Mouse (Mus musculus) midbrain, embryonic 16.5 days (tissue): ENCODE measurements around the gene Mettl25. TPM values are rescaled to one million over a fixed set of nuclear protein-coding genes. Genes with fewer than 3 reads are reported as not detected.

Experiments
- ATAC-seq: fragments of 200-750 bp; cut with Nextera tagmentation; 2 replicates; pipeline ENCODE4 v1.8.0; 2017; ENCODE audit warnings: moderate TSS enrichment
- H3K27ac ChIP-seq: fragments of 300-500 bp; sonication (generic); 2 replicates; pipeline ENCODE4 v1.5.1; 2014; ENCODE audit warnings: mild to moderate bottlenecking, low read length, mixed read lengths
- H3K27me3 ChIP-seq: fragments of 300-500 bp; sonication (generic); 2 replicates; pipeline ENCODE4 v1.6.1; 2014; ENCODE audit warnings: low read depth, low read length, mixed read lengths; ENCODE audit not compliant: control insufficient read depth, insufficient read depth
- H3K36me3 ChIP-seq: fragments of 300-500 bp; sonication (generic); 2 replicates; pipeline ENCODE4 v1.6.1; 2014; ENCODE audit warnings: mild to moderate bottlenecking, low read length, moderate library complexity, mixed read lengths; ENCODE audit not compliant: control insufficient read depth, insufficient read depth
- H3K4me1 ChIP-seq: fragments of 300-500 bp; sonication (generic); 2 replicates; pipeline ENCODE4 v1.6.1; 2014; ENCODE audit warnings: mild to moderate bottlenecking, low read length, mixed read lengths; ENCODE audit not compliant: control insufficient read depth, insufficient read depth
- H3K4me2 ChIP-seq: fragments of 300-500 bp; sonication (generic); 2 replicates; pipeline ENCODE4 v1.6.1; 2014; ENCODE audit warnings: mild to moderate bottlenecking, low read length, mixed read lengths
- H3K4me3 ChIP-seq: fragments of 300-500 bp; sonication (generic); 2 replicates; pipeline ENCODE4 v1.5.1; 2014; ENCODE audit warnings: low read depth, mild to moderate bottlenecking, low read length, moderate library complexity, mixed read lengths
- H3K9ac ChIP-seq: fragments of 300-500 bp; sonication (generic); 2 replicates; pipeline ENCODE4 v1.6.1; 2014; ENCODE audit warnings: low read depth, low read length, mixed read lengths
- H3K9me3 ChIP-seq: fragments of 300-500 bp; sonication (generic); replicated peaks from 2 replicates; pipeline ENCODE4 v1.6.1; 2014; ENCODE audit warnings: mild to moderate bottlenecking, low read length, mixed read lengths; ENCODE audit not compliant: control insufficient read depth, poor library complexity, severe bottlenecking
- WGBS: fragments of 180-500 bp; shearing (Covaris S2); extraction: QIAGEN DNeasy Blood & Tissue Kit; methylation state at CpG from one replicate; pipeline ENCODE4 v1.1.7; 2014; 5-methylcytosine and 5-hydroxymethylcytosine counted together
- polyA plus RNA-seq: library from polyadenylated mRNA; unstranded; fragments of >200 nt; fragmentation: Nextera tagmentation; extraction: Ambion mirVana; gene quantifications from 2 replicates; pipeline ENCODE4 v1.2.1, GENCODE M21; 2015

Mettl25 gene
- polyA plus RNA-seq, 1 experiment from 2014 or later: 15.5 TPM

DNA sequence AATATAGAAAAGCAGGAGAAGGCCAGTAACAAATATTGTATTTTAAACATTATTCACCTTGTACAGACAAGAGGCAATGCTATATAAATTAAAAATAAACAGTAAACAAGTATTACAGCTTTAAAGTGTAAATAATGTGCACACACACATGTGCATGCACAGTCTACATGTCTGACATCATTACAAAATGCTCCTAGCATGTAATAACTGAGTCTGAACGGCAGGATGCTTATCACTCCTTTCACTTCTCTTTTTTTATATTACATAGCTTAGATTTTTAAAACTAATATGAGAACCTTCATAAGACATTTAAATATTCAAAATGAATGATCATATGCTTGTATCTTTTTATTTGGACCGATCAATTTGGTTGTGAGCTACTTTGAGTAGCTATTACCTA, 77.2 kb downstream of the Mettl25 start:
- WGBS: 89% methylated on average over 2 of the region's 2 CpGs
- Histone ChIP-seq H3K4me2 (no peak overlapping the region), H3K4me1 (no peaks in the 10 kb centered on the region), H3K9me3 (no peaks in the 10 kb centered on the region), H3K4me3 (no peak overlapping the region), H3K27me3 (no peaks in the 10 kb centered on the region), H3K36me3 (no peaks in the 10 kb centered on the region), H3K27ac (no peak overlapping the region), H3K9ac (no peak overlapping the region)
- no peak for ATAC-seq

DNA sequence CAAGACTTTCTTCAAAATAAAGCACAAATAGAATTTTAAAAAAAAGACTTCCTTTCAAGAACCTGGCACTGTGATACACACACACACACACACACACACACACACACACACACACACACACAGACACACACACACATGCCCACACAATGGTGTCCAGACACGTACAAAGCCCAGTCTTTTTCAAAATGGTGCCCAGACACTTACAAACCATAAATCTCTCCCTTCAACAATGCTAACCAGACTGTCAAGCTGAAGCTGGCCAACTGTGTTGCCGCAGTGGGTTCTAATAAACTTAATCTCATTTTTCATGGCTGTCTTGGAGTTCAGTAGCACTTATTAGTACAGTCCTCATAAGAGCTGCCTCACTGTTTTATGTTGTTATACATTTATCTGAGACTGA, 80.7 kb downstream of the Mettl25 start:
- Histone ChIP-seq H3K4me1 (no peaks in the 10 kb centered on the region), H3K4me3 (no peak overlapping the region), H3K27ac (no peak overlapping the region), H3K27me3 (no peaks in the 10 kb centered on the region), H3K4me2 (no peak overlapping the region), H3K36me3 (no peaks in the 10 kb centered on the region), H3K9ac (no peak overlapping the region), H3K9me3 (no peaks in the 10 kb centered on the region)
- ATAC-seq: no peak
- WGBS: 68% methylated on average over 2 of the region's 2 CpGs

DNA sequence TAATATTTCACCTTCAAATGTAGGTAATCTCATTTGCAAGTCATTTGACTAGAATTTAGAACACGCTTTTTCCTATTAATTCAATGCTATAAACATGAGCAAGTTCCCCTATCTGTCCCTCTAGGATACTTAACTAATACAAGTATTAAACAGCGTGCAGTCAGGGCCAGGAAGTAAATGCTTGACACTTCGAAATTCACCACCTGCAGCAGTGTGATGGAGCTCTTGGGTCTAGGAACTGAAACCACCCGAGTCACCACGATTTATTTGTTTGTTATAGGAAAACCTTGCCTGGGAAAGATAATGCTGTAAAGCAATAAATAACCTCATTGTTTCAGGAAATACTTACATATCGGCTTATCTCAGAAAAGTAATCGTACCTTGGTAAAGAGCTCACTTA, 81.1 kb downstream of the Mettl25 start:
- 87% methylated on average over 7 of the region's 7 CpGs for WGBS
- no peak overlapping the region for H3K9ac ChIP-seq

DNA sequence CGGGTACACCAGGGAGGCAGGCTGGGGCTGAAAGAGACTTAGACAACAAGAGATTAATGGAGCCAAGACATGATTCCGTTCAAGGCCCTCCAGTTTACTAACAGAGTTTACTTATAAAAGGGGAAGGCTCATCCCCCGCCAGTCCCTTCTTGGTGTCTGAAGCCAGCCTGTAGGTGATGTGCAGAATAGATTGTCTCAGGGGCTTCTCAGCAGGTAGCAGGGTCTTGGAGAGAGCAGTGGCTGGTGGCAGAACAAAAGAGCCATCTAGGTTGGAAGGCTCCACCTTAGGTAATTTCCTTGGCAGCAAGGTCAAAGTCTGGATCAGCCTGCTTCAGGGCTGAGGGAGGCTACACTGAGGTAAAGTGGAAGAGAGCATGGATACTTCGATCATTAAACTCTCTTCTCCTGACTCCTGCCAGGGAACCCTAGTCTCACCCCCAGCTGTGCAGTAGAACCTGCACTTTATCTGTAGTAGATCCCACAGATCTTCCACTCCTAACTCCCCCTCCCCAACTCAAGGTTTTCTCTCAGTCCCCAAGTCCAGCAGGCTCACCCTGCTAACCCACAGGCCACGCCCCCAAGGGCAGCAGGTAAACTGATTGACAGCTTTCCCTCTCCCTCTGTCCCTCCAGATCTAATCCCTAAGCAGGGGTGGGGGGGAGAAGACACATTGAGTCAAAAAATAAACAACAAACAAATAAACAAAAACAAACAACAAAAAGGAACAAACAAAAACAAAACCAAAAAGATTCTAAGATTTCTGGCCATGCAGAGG, 87.2 kb downstream of the Mettl25 start:
- H3K27me3 ChIP-seq: no peaks in the 10 kb centered on the region
- no peaks in the 10 kb centered on the region for H3K9me3 ChIP-seq
- no peak overlapping the region for H3K4me3 ChIP-seq
- H3K4me1 ChIP-seq: no peaks in the 10 kb centered on the region
- no peak overlapping the region for H3K27ac ChIP-seq
- WGBS: 78% methylated on average over 5 of the region's 5 CpGs
- no peak overlapping the region for H3K9ac ChIP-seq
- no peak overlapping the region for H3K4me2 ChIP-seq
- ATAC-seq: no peak
- no peaks in the 10 kb centered on the region for H3K36me3 ChIP-seq

More for the DNA sequence above, 81.1 kb downstream of the Mettl25 start:
- H3K4me2 ChIP-seq: no peak overlapping the region
- ATAC-seq: no peak
- no peaks in the 10 kb centered on the region for H3K27me3 ChIP-seq
- no peaks in the 10 kb centered on the region for H3K9me3 ChIP-seq
- H3K27ac ChIP-seq: no peak overlapping the region
- H3K4me1 ChIP-seq: no peaks in the 10 kb centered on the region
- no peak overlapping the region for H3K4me3 ChIP-seq
- H3K36me3 ChIP-seq: no peaks in the 10 kb centered on the region

DNA sequence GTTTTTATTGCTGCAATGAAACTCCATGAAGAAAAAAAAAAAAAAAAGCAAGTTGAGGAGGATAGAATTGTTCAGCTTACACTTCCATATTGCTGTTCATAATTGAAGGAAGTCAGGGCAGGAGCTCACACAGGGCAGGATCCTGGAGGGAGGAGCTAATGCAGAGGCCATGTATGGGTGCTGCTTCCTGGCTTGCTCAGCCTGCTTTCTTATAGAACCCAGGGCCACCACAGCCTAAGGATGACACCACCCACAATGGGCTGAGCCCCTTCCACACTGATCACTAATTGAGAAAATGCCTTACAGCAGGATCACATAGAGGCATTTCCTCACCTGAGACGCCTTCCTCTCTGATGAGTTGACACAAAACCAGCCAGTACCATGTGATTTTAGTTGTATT, 95.2 kb downstream of the Mettl25 start:
- no peaks in the 10 kb centered on the region for H3K9me3 ChIP-seq
- no peak overlapping the region for H3K27ac ChIP-seq
- ATAC-seq: no peak
- 84% methylated on average over 1 of the region's 1 CpGs for WGBS
- H3K27me3 ChIP-seq: no peaks in the 10 kb centered on the region
- H3K4me2 ChIP-seq: no peak overlapping the region
- H3K36me3 ChIP-seq: no peaks in the 10 kb centered on the region
- no peak overlapping the region for H3K9ac ChIP-seq
- no peaks in the 10 kb centered on the region for H3K4me1 ChIP-seq
- H3K4me3 ChIP-seq: no peak overlapping the region

DNA sequence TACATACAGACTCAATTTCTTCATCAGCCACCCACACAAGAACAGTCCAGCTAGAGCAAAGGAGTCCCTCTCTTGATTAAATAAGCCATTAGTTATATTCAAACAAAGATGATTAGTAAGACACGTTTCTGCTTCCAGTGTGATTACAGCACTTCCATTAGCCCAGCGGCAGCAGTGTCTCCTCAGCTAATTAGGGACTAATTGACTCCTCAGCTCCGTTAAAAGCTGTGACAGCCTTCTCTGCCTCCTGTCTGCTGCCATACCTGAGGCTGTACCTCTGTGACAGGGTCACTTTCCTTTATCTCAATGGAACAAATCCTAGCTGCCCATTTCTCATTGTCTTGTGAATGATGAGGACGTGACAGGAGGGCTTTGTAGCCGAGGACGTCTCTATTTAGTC, 99.4 kb downstream of the Mettl25 start:
- no peak overlapping the region for H3K9ac ChIP-seq
- no peaks in the 10 kb centered on the region for H3K27me3 ChIP-seq
- 58% methylated on average over 6 of the region's 6 CpGs for WGBS
- no peaks in the 10 kb centered on the region for H3K4me1 ChIP-seq
- H3K4me3 ChIP-seq: no peak overlapping the region
- no peaks in the 10 kb centered on the region for H3K9me3 ChIP-seq
- no peaks in the 10 kb centered on the region for H3K36me3 ChIP-seq
- H3K27ac ChIP-seq: no peak overlapping the region
- no peak overlapping the region for H3K4me2 ChIP-seq
- no peak for ATAC-seq

DNA sequence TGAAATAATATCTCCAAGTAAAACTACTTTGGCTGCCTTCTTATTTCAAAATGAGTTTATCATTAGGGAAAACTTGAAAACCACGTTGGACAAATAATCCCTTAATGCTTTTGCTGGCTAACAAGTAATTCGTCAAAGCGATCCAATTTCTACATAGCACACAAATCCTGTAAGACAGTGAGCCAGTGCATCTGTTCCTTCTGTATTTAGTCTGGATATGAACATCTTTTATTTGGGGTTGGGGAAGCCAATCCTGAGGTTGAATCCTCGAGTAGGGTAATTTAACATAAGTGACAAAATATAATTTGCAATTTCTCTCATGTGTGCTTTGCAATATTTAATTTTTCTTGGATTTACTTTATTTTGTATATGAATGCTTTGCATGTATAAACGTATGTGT, 102.2 kb downstream of the Mettl25 start:
- H3K36me3 ChIP-seq: no peaks in the 10 kb centered on the region
- no peak for ATAC-seq
- no peak overlapping the region for H3K9ac ChIP-seq
- H3K27me3 ChIP-seq: no peaks in the 10 kb centered on the region
- WGBS: 81% methylated on average over 5 of the region's 5 CpGs
- no peak overlapping the region for H3K4me3 ChIP-seq
- no peaks in the 10 kb centered on the region for H3K4me1 ChIP-seq
- no peaks in the 10 kb centered on the region for H3K9me3 ChIP-seq
- no peak overlapping the region for H3K4me2 ChIP-seq
- no peak overlapping the region for H3K27ac ChIP-seq

DNA sequence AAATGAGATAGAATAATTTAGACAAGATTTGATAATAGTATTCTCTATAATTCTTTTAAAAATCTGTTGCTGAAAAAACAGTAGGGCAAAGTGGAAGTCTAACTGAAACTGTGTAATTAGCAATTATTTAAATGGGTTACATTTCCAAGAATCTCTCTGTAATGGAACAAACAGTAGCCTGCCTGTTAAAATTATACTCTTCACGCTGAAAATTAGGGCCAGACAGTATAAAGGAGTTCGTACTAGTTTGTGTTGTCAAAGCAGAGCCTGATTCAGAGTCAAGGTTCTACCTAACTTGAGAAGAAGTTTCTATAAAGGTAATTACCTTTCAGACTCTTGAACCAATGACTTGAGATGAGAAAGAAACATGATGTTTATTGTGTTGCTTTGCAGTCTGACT, 113.4 kb downstream of the Mettl25 start:
- no peaks in the 10 kb centered on the region for H3K27me3 ChIP-seq

DNA sequence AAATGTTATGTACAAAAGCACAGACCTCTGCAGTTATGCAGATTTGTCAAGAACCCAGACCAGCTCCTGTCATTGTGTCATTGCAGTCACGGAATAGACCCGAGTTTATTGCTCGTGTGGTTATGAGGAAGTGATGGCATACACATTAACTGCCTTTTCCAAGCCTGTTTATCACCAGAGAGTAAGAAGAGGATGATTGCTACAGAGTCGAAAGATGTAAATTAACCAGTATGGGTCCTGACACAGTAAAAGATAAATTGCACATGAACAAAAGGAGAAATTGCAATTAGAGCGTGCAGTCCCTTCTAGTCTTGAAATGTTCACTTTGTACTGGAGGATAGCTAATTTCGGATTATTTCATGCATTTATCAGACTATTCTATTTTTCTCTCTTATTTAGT, 113.8 kb downstream of the Mettl25 start:
- Histone ChIP-seq H3K27me3 (no peaks in the 10 kb centered on the region), H3K27ac (no peak overlapping the region), H3K4me3 (no peak overlapping the region), H3K4me2 (no peak overlapping the region), H3K4me1 (no peaks in the 10 kb centered on the region), H3K9ac (no peak overlapping the region), H3K9me3 (no peaks in the 10 kb centered on the region), H3K36me3 (no peaks in the 10 kb centered on the region)
- no peak for ATAC-seq
- WGBS: 75% methylated on average over 6 of the region's 6 CpGs

More for the DNA sequence above, 113.4 kb downstream of the Mettl25 start:
- no peaks in the 10 kb centered on the region for H3K36me3 ChIP-seq
- H3K4me3 ChIP-seq: no peak overlapping the region
- ATAC-seq: no peak
- H3K4me2 ChIP-seq: no peak overlapping the region
- WGBS: 62% methylated on average over 2 of the region's 2 CpGs
- H3K9me3 ChIP-seq: no peaks in the 10 kb centered on the region
- H3K9ac ChIP-seq: no peak overlapping the region
- no peaks in the 10 kb centered on the region for H3K4me1 ChIP-seq
- no peak overlapping the region for H3K27ac ChIP-seq
